Mouse (Mus musculus): ENCODE data around the gene Ermard. TPM values are rescaled to one million over a fixed set of nuclear protein-coding genes. Genes with fewer than 3 reads are reported as not detected.
A peak's percentile ranks its signal among the peaks of the same experiment; 100 is the strongest.

The Ermard gene
- total and polyA plus RNA-seq, 2 experiments from 2014 or later: 35.6 to 41.8 TPM

DNA sequence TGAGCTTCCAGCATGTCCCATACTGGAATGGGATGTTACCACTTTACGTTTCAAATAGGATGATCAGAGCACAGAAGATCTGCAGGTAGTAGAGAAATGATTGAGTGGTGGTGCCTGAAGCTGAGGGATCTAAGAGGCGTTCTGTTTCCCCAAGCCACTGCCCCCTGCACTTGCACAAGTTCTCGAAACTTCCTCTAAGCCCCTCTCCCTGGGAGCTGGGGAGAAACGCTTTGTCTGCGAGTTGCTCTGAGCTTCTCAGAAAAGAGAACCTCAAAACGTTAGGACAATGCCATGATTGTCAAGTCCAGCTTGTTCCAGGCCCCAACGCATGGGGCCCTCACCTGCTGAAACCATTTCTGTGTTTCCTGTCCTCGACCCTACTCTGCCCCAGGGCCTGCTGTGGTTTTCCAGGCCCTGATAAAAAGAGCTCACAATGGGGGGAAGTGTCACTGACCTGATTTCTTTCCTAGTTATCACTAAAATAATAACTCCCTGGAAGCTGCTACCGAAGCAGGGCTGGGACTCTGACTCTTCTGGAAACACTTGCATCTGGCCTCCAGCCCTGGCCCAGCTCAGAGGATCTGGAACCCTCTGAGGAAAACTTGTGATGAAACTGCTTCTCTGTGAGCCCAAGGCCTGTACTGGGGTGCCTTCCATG lies 88.8 kb downstream of the Ermard start:
- Histone ChIP-seq H3K4me1 (ENCODE audit: control insufficient read depth, insufficient read depth) (peaks cover 4% of the 10 kb centered on the region; the same call in 1 of the 2 replicates), H3K36me3 (replicated peaks; ENCODE audit: control insufficient read depth, insufficient read depth, low read length) (no peaks in the 10 kb centered on the region), H3K9me3 (replicated peaks; ENCODE audit: control insufficient read depth, low read length) (no peaks in the 10 kb centered on the region), H3K27me3 (ENCODE audit: control insufficient read depth, insufficient read depth, low read length) (no peaks in the 10 kb centered on the region), H3K27ac (ENCODE audit: low read depth) (peak overlapping the region; percentile 46; the same call in 1 of the 2 replicates), H3K4me2 (ENCODE audit: low read depth, low read length) (no peak overlapping the region), H3K9ac (replicated peaks; ENCODE audit: low read depth, low read length) (no peak overlapping the region), H3K4me3 (ENCODE audit: low read depth, low read length) (no peak overlapping the region)
- TF ChIP-seq CTCF (IDR thresholded peaks at IDR 0.05; ENCODE audit: low read depth) (no peak), EP300 (IDR thresholded peaks at IDR 0.05; ENCODE audit: low read depth) (no peak)
- 48% methylated on average over 9 of the region's 9 CpGs for WGBS
- DNase-seq (ENCODE audit: low spot score) (peak; percentile 68), ATAC-seq (ENCODE audit: insufficient read depth, low read depth) (peak; percentile 65)

GRCm38 (mm10) chr17:15130288-15130656 lies 89.3 kb downstream of the Ermard start:
- Histone ChIP-seq H3K36me3 (replicated peaks; ENCODE audit: control insufficient read depth, insufficient read depth, low read length) (no peaks in the 10 kb centered on the region), H3K4me1 (ENCODE audit: control insufficient read depth, insufficient read depth) (peaks cover 4% of the 10 kb centered on the region; the same call in 1 of the 2 replicates), H3K4me3 (ENCODE audit: low read depth, low read length) (no peak overlapping the region), H3K9me3 (replicated peaks; ENCODE audit: control insufficient read depth, low read length) (no peaks in the 10 kb centered on the region), H3K4me2 (ENCODE audit: low read depth, low read length) (no peak overlapping the region), H3K27me3 (ENCODE audit: control insufficient read depth, insufficient read depth, low read length) (no peaks in the 10 kb centered on the region), H3K9ac (replicated peaks; ENCODE audit: low read depth, low read length) (no peak overlapping the region), H3K27ac (ENCODE audit: low read depth) (peak overlapping the region; percentile 46; the same call in 1 of the 2 replicates)
- ATAC-seq (ENCODE audit: insufficient read depth, low read depth) (no peak), DNase-seq (ENCODE audit: low spot score) (no peak)
- TF ChIP-seq CTCF (IDR thresholded peaks at IDR 0.05; ENCODE audit: low read depth): no peak
- TF ChIP-seq EP300 (IDR thresholded peaks at IDR 0.05; ENCODE audit: low read depth): no peak
- 61% methylated on average over 3 of the region's 3 CpGs for WGBS

- WGBS: 69% methylated on average over 12 of the region's 12 CpGs
- Histone ChIP-seq H3K27ac (ENCODE audit: low read depth) (no peak overlapping the region), H3K9ac (replicated peaks; ENCODE audit: low read depth, low read length) (no peak overlapping the region), H3K4me1 (ENCODE audit: control insufficient read depth, insufficient read depth) (peaks cover 4% of the 10 kb centered on the region; the same call in 1 of the 2 replicates), H3K4me2 (ENCODE audit: low read depth, low read length) (no peak overlapping the region), H3K36me3 (replicated peaks; ENCODE audit: control insufficient read depth, insufficient read depth, low read length) (no peaks in the 10 kb centered on the region), H3K9me3 (replicated peaks; ENCODE audit: control insufficient read depth, low read length) (no peaks in the 10 kb centered on the region), H3K27me3 (ENCODE audit: control insufficient read depth, insufficient read depth, low read length) (no peaks in the 10 kb centered on the region), H3K4me3 (ENCODE audit: low read depth, low read length) (no peak overlapping the region)
- DNase-seq (ENCODE audit: low spot score) (peak; percentile 30), ATAC-seq (ENCODE audit: insufficient read depth, low read depth) (no peak)
- TF ChIP-seq CTCF (IDR thresholded peaks at IDR 0.05; ENCODE audit: low read depth) (no peak), EP300 (IDR thresholded peaks at IDR 0.05; ENCODE audit: low read depth) (no peak)
These were observed 94.1 kb downstream of the Ermard start for GRCm38 (mm10) chr17:15134905-15135669.

- H3K4me3 ChIP-seq (ENCODE audit: low read depth, low read length): no peak overlapping the region
- H3K36me3 ChIP-seq (replicated peaks; ENCODE audit: control insufficient read depth, insufficient read depth, low read length): no peaks in the 10 kb centered on the region
- ATAC-seq (ENCODE audit: insufficient read depth, low read depth): peak; percentile 27; the same call in 1 of the 2 replicates
- H3K9ac ChIP-seq (replicated peaks; ENCODE audit: low read depth, low read length): no peak overlapping the region
- peak; percentile 12 for DNase-seq (ENCODE audit: low spot score)
- no peaks in the 10 kb centered on the region for H3K27me3 ChIP-seq (ENCODE audit: control insufficient read depth, insufficient read depth, low read length)
- no peaks in the 10 kb centered on the region for H3K9me3 ChIP-seq (replicated peaks; ENCODE audit: control insufficient read depth, low read length)
- no peak for TF ChIP-seq CTCF (IDR thresholded peaks at IDR 0.05; ENCODE audit: low read depth)
- no peak for TF ChIP-seq EP300 (IDR thresholded peaks at IDR 0.05; ENCODE audit: low read depth)
- 38% methylated on average over 5 of the region's 5 CpGs for WGBS
- H3K27ac ChIP-seq (ENCODE audit: low read depth): no peak overlapping the region
- H3K4me1 ChIP-seq (ENCODE audit: control insufficient read depth, insufficient read depth): no peaks in the 10 kb centered on the region
- H3K4me2 ChIP-seq (ENCODE audit: low read depth, low read length): no peak overlapping the region
These were observed 96.4 kb downstream of the Ermard start for GRCm38 (mm10) chr17:15137443-15137842.

Other genes with a start within 250 kb of the Ermard start
- 0.46 and 0.66 TPM in 2 replicates for gene Wdr27, start 98.0 kb upstream of the Ermard start, total RNA-seq (2014; rRNA removed; ENCODE audit: low replicate concordance)
- 4.7 and 4.9 TPM in 2 replicates for gene Wdr27, start 98.0 kb upstream of the Ermard start, polyA plus RNA-seq (2015; fragmentation: Nextera tagmentation; extraction: Ambion mirVana)
- 15.7 and 20.1 TPM in 2 replicates for gene 1600012H06Rik, start 98.0 kb upstream of the Ermard start, total RNA-seq (2014; rRNA removed; ENCODE audit: low replicate concordance)
- 23.4 and 24.3 TPM in 2 replicates for gene 1600012H06Rik, start 98.0 kb upstream of the Ermard start, polyA plus RNA-seq (2015; fragmentation: Nextera tagmentation; extraction: Ambion mirVana)
- 33.9 and 41.0 TPM in 2 replicates for gene Phf10, start 79.9 kb upstream of the Ermard start, total RNA-seq (2014; rRNA removed; ENCODE audit: low replicate concordance)
- gene Phf10, start 79.9 kb upstream of the Ermard start, polyA plus RNA-seq (2015; fragmentation: Nextera tagmentation; extraction: Ambion mirVana): 17.2 and 18.2 TPM in 2 replicates
- gene 9030025P20Rik, start 62.7 kb upstream of the Ermard start, total RNA-seq (2014; rRNA removed; ENCODE audit: low replicate concordance): 1.5 and 13.4 TPM in 2 replicates
- 5.9 and 7.3 TPM in 2 replicates for gene 9030025P20Rik, start 62.7 kb upstream of the Ermard start, polyA plus RNA-seq (2015; fragmentation: Nextera tagmentation; extraction: Ambion mirVana)
- not detected in 2 replicates for gene Gm3417, start 62.4 kb upstream of the Ermard start, total RNA-seq (2014; rRNA removed; ENCODE audit: low replicate concordance)
- gene Gm3417, start 62.4 kb upstream of the Ermard start, polyA plus RNA-seq (2015; fragmentation: Nextera tagmentation; extraction: Ambion mirVana): 1.2 TPM in 1 of 2 replicates, not detected in the other
- gene Gm3435, start 31.0 kb upstream of the Ermard start, total RNA-seq (2014; rRNA removed; ENCODE audit: low replicate concordance): 5.4 TPM in 1 of 2 replicates, not detected in the other
- 5.8 and 6.2 TPM in 2 replicates for gene Gm3435, start 31.0 kb upstream of the Ermard start, polyA plus RNA-seq (2015; fragmentation: Nextera tagmentation; extraction: Ambion mirVana)
- gene Tcte3, start 280 bp downstream of the Ermard start, total RNA-seq (2014; rRNA removed; ENCODE audit: low replicate concordance): not detected in 2 replicates
- not detected in 2 replicates for gene Tcte3, start 280 bp downstream of the Ermard start, polyA plus RNA-seq (2015; fragmentation: Nextera tagmentation; extraction: Ambion mirVana)
- gene Gm3448, start 329 bp downstream of the Ermard start, total RNA-seq (2014; rRNA removed; ENCODE audit: low replicate concordance): 0.04 and 1.8 TPM in 2 replicates
- gene Gm3448, start 329 bp downstream of the Ermard start, polyA plus RNA-seq (2015; fragmentation: Nextera tagmentation; extraction: Ambion mirVana): 2.9 and 3.0 TPM in 2 replicates